Mouse (Mus musculus): Measurements from ENCODE around the gene Ereg.

Gene Ereg

GRCm38 (mm10) chr5:91074450-91074950 is at the start of gene Ereg:
Ereg (plus strand) TSS chr5:91074622.
- WGBS, result 2% methylated on average over 25 of the region's 25 CpGs

GRCm38 (mm10) chr5:91027164-91027563 is 47.3 kb upstream of the Ereg start, which contains the start of gene Epgn:
Epgn (plus strand) TSS chr5:91027464.
- WGBS, result 69% methylated on average over 6 of the region's 6 CpGs

DNA sequence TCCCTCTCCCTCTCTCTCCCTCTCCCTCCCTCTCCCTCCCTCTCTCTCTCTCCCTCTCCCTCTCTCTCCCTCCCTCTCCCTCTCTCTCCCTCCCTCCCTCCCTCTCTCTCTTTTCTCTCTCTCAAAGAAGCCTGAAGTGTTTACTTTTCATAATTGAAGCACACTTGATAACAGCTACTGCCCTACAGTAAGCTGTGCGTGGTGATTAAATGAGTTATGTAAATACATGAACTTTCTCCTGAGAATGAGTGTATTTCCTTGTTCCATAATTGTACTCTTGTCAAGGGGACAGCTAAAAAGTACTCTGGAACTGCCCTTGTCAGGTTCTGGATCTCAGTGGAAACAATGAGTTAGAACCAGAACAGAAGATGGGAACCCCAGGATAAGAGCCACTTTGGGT is 46.6 kb upstream of the Ereg start:
- WGBS, result 86% methylated on average over 1 of the region's 1 CpGs

GRCm38 (mm10) chr5:91030629-91031028 is 43.8 kb upstream of the Ereg start:
- 96% methylated on average over 2 of the region's 2 CpGs for WGBS

GRCm38 (mm10) chr5:91035341-91035740 is 39.1 kb upstream of the Ereg start:
- 83% methylated on average over 2 of the region's 2 CpGs for WGBS

DNA sequence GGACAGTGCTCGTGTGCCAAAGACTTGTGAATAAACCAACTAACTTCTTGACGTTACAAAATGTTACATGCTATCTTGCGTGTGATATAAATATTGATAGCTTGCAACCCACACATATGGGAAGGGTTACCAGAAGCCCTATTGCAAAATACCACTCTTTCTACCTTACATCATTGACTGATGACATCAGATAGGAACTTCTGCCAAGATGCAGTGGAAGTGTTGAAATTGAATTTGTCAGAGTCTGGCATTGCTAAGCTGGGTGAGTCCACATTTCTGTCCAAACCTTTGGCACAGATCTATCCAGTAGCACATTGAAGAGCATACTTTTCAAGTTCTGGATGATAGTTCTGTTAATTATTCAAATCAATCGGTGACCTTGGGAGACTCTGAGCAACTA is 37.8 kb upstream of the Ereg start:
- WGBS, result 80% methylated on average over 4 of the region's 4 CpGs

GRCm38 (mm10) chr5:91037756-91038155 is 36.7 kb upstream of the Ereg start:
- 83% methylated on average over 2 of the region's 2 CpGs for WGBS

- 19% methylated on average over 2 of the region's 2 CpGs for WGBS
Measured at GRCm38 (mm10) chr5:91038547-91038946, 35.9 kb upstream of the Ereg start.

GRCm38 (mm10) chr5:91038963-91039362 is 35.5 kb upstream of the Ereg start:
- WGBS, result 89% methylated on average over 2 of the region's 2 CpGs

DNA sequence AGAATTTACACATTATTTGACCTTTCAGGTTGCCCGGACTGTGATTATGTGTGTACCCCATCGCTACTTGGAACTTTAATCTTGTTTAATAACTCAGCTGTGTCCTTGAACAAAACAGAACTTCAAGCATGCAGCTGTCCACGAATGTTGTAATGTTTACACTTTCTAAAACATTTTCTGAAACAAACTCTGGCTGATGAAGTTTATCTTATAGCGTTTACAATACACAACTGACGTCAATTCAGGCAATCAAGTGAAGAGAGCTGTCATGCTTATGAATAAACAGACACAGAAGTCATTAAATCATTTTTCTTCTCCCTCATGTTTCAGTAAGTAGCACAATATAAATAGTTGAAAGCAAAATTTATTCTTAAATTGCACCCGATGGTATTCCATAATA is 26.4 kb upstream of the Ereg start:
- WGBS, result 81% methylated on average over 6 of the region's 6 CpGs

DNA sequence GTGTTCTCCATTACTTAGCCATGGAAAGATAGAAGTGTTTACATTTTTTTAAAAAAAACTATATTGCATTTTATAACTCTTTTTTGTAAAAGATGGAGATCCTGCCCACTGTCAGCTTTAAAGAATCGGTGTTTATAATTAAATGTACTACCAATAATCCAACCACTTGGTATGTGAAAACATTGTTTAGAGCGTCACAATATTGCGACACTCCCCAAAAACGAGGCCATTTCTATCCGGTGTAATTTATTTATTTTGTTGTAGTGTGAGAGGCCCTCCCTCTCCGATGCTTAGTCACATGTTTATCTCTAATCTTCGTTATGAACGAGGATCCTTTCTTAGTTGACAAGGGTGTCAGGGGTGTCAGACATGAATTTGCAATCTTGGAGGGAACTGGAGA is 26.0 kb upstream of the Ereg start:
- WGBS, result 78% methylated on average over 8 of the region's 8 CpGs

DNA sequence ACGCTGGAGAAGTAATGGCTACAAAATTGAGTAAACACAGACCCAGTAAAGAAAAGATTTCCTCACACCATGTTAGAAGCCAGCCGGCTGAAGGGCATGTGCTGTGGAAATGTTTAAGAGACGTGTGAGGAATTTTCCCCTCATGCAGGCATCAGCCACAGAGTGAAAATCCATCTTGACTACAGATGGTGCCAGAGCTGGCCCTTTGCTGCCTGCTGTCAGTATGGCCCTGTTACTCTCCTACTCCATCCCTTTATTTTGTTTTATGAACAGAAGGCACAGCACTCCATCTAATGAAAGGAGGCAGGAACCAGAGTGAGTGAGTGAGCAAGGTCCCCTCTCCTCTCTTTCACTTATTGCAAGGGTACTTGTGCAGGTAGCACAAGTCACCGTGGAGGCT is 2.1 kb upstream of the Ereg start:
- 78% methylated on average over 4 of the region's 4 CpGs for WGBS

- WGBS, result 87% methylated on average over 8 of the region's 8 CpGs
Measured at GRCm38 (mm10) chr5:91073626-91074025, 796 bp upstream of the Ereg start.

GRCm38 (mm10) chr5:91074026-91074425 is 396 bp upstream of the Ereg start:
- WGBS, result 41% methylated on average over 8 of the region's 8 CpGs

GRCm38 (mm10) chr5:91075021-91075420 is 599 bp downstream of the Ereg start:
- WGBS, result 54% methylated on average over 1 of the region's 1 CpGs

DNA sequence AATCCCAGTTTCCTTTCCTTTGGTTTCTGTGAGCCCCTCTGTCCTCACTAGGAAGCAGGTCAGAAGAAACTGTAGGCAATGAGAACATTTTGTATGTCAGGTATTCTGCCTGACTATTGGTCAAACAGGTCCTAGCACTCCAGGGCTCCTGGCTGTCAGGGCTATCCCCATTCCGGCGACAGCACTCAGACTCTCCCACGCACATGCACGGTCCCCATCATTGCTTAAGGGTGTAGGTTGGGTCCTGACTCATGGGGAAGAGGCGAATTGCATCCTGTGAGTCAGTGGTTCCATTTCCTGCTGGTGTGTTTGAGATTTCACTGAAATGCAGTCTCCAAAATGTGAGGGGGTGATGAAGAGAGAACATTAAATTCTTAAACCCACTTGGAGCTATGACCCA is 8.6 kb downstream of the Ereg start:
- WGBS, result 53% methylated on average over 5 of the region's 5 CpGs

DNA sequence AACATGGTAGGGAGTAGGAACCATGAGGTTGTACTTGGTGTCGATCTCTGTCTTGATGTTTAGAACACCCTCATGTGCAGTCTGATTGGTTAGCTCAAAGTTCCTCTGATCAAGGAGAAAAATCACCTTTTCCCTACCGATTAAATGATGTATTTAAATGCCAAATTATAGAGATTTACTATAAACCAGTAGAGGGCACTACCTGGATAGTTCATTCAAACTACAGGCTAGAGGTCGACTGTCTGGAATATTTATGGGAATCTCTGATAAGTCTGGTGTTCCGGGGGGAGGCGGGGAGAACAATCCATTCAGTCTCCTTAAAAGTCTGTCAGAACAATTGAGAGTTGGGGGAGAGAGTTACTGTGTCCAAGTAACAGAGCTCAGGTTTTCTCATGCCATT is 10.9 kb downstream of the Ereg start:
- 74% methylated on average over 5 of the region's 5 CpGs for WGBS

- 83% methylated on average over 3 of the region's 3 CpGs for WGBS
Measured at GRCm38 (mm10) chr5:91090301-91090700, 15.9 kb downstream of the Ereg start.

DNA sequence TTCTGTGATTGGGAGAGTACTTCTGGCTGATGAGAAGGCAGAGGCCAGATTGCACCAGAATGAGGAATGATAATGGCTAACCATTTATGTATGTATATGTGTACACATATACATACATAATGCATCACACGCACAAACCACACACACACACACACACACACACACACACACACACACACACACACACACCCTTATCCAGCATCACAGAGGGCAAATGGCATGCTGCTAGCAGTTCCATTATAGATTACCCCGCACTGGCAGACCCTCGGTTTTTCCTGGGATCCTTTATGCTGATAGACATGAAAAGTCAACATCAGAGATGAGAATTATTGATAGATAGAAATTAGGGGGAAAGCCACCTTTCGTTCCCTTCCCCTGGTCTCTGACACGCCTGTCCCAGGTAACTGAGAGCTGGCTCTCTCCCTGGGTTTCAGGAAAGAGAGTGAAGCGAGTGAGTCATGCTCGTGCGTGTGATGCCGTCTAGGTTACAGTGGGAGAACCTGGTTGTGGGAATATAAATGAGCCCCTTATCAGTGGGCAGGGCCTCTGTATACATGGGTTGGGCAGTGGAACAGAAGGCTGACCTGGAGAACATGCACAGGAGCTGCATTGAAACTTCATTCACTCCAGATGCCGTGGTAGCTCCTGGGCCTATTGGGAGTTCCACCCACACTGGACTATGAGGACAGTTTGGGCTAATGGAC is 23.6 kb downstream of the Ereg start:
- 92% methylated on average over 10 of the region's 10 CpGs for WGBS

DNA sequence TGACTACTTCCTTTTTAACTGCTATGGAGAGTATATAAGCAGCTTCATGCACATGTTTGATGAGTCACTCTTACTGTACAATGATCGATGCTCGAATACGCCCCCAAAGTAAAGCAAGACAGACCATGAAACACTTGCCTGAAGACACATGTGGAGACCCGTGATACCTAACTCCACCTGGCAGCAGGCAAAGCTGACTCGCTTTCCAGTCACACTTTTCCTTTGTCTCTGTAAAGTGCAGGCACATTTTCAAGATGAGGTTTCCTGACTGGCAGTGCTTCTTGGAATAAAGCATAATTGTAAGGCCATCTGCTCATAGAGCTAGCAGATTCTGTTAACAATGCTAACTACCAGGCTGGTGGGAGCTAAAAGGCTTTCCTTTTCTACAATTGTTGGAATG is 27.3 kb downstream of the Ereg start:
- 56% methylated on average over 5 of the region's 5 CpGs for WGBS

DNA sequence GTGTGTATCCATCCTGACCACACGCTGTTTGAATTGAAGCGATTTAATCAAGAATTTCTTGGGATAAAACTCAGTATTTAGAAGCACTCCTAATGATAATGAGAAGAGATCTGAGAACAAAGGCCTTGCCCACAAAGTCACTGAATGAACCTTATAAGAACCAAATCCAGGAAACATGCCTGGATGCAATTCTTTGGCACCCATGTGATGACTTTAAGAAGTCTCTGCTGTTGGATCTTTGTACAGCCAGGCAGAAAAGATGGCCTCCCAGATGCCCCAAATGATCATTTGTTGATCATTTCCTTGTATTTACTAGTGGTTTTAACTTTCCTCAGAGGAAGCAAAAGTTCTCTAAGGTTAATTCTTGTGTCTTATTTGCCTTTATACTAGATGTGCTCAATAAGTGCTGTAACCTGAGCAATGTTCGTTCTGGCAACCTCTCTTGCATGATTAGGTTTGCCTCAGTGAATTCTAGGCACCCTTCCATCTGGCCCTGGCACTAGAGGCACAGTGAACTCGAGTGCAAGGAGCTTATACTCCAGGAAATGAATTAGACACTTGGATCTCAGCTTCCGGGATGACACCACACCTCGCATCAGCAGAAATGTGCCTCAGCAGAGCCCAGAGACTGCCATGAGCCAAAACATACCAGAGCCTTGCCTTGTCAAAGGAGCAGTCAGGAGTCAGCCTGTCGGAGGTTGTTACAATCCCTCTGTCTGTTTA is 29.7 kb downstream of the Ereg start:
- WGBS, result 61% methylated on average over 7 of the region's 7 CpGs

- WGBS, result 72% methylated on average over 5 of the region's 5 CpGs
Measured at GRCm38 (mm10) chr5:91106248-91106647, 31.8 kb downstream of the Ereg start.

DNA sequence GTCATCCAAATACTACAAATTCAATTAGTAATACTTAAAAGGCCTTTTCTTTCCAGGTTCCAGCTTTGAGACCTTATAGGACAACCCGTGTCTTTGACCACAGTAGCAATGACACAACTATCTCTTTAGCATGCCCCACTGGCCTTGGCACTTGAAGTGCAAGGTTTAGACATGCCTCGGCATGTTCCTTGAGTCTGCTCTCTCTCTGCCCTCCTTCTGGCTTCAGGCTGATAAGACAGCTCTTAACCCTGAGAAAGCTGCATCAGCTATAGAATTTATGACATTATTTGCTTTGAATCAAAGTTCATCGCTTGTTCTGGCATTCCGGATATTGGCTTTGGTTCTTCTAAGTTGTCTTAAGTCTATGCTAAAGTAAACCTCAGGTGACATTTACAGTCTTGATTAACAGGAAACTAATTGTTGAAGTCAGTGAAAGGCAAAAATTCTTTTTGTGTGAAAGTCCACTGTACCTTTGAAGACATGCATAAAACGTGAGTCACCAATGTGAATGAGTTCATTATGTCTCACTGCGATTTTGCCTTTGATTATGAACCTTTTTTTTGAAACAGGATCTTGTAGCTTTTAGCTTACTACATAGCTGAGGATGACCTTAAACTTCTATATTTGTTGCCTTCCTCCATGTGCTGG is 35.7 kb downstream of the Ereg start:
- WGBS, result 92% methylated on average over 6 of the region's 6 CpGs

Data from cerebral cortex, adult 2 months (tissue).